6 mouse cellular contexts compared by ENCODE assay signal in genomic region chr14:8459759-8460158, GRCm38 (mm10).
"Had no signal": no experiment of that assay in that cellular context is flagged by ENCODE, and none has a peak within 500 bp of the region (broad histone marks: within the 10 kb centered on the region; RNA-seq: fewer than 3 reads in every experiment).

No protein-coding gene starts in this region.

- H3K9me3 ChIP-seq: liver, embryonic 15.5 days; neural tube, embryonic 12.5 days had no signal

- H3K4me3 ChIP-seq: liver, embryonic 15.5 days; myocyte; neural tube, embryonic 12.5 days had no signal

- H3K27ac ChIP-seq: kidney, postnatal 0 days; layer of hippocampus, adult 2 months; liver, embryonic 15.5 days; neural tube, embryonic 12.5 days had no signal

- H3K9ac ChIP-seq: liver, embryonic 15.5 days; neural tube, embryonic 12.5 days had no signal

- H3K36me3 ChIP-seq: liver, embryonic 15.5 days; neural tube, embryonic 12.5 days had no signal

- H3K27me3 ChIP-seq: liver, embryonic 15.5 days; neural tube, embryonic 12.5 days had no signal

- H3K4me1 ChIP-seq: liver, embryonic 15.5 days; neural tube, embryonic 12.5 days had no signal

- H3K4me2 ChIP-seq: liver, embryonic 11.5 days; liver, embryonic 15.5 days had no signal
